Mouse (Mus musculus) hindbrain, postnatal 0 days (tissue): ENCODE data around the gene Zfp691. TPM values are rescaled to one million over a fixed set of nuclear protein-coding genes. Genes with fewer than 3 reads are reported as not detected.

Experiments
- ATAC-seq: fragments of 200-750 bp; cut with Nextera tagmentation; 2 replicates; pipeline ENCODE4 v1.8.0; 2017; ENCODE audit warnings: mild to moderate bottlenecking, moderate TSS enrichment, moderate library complexity
- DNase-seq: peaks from one replicate; pipeline ENCODE4 v3.0.0-alpha.2; 2015; ENCODE audit warnings: low spot score
- H3K27ac ChIP-seq: fragments of 300-500 bp; sonication (generic); 2 replicates; pipeline ENCODE4 v1.5.1; 2014; ENCODE audit warnings: mild to moderate bottlenecking
- H3K27me3 ChIP-seq: fragments of 300-500 bp; sonication (generic); 2 replicates; pipeline ENCODE4 v1.6.1; 2014; ENCODE audit warnings: low read length, mixed read lengths; ENCODE audit not compliant: insufficient read depth
- H3K36me3 ChIP-seq: fragments of 300-500 bp; sonication (generic); 2 replicates; pipeline ENCODE4 v1.6.1; 2014; ENCODE audit warnings: low read length, mixed read lengths; ENCODE audit not compliant: insufficient read depth
- H3K4me1 ChIP-seq: fragments of 300-500 bp; sonication (generic); 2 replicates; pipeline ENCODE4 v1.6.1; 2014; ENCODE audit warnings: antibody characterized with exemption, low read length, mixed read lengths; ENCODE audit not compliant: insufficient read depth
- H3K4me2 ChIP-seq: fragments of 300-500 bp; sonication (generic); 2 replicates; pipeline ENCODE4 v1.6.1; 2014; ENCODE audit warnings: low read depth, mild to moderate bottlenecking, low read length, moderate library complexity, mixed read lengths
- H3K4me3 ChIP-seq: fragments of 300-500 bp; sonication (generic); 2 replicates; pipeline ENCODE4 v1.5.1; 2014; ENCODE audit warnings: low read length
- H3K9ac ChIP-seq: fragments of 300-500 bp; sonication (generic); replicated peaks from 2 replicates; pipeline ENCODE4 v1.6.1; 2014; ENCODE audit warnings: mild to moderate bottlenecking, low read length, moderate library complexity, mixed read lengths
- H3K9me3 ChIP-seq: fragments of 300-500 bp; sonication (generic); 2 replicates; pipeline ENCODE4 v1.6.1; 2016; ENCODE audit warnings: low read length, mixed read lengths
- CTCF ChIP-seq: IDR thresholded peaks from 2 replicates; pipeline ENCODE4 v1.5.1; 2016; ENCODE audit warnings: antibody characterized with exemption, control low read depth, low read depth
- WGBS: fragments of 180-500 bp; shearing (Covaris S2); extraction: QIAGEN DNeasy Blood & Tissue Kit; methylation state at CpG from one replicate; pipeline ENCODE4 v1.1.7; 2014; 5-methylcytosine and 5-hydroxymethylcytosine counted together
- polyA plus RNA-seq: library from polyadenylated mRNA; unstranded; fragments of >200 nt; fragmentation: Nextera tagmentation; extraction: Ambion mirVana; gene quantifications from 2 replicates; pipeline ENCODE4 v1.2.1, GENCODE M21; 2015
- total RNA-seq: library from RNA; depleted of rRNA; stranded (reverse); fragments of >200 nt; gene quantifications from 2 replicates; pipeline ENCODE4 v1.2.3, GENCODE M21; 2014; rRNA removed

Gene Zfp691
- total RNA-seq: 4.6 and 198 TPM in 2 replicates
- polyA plus RNA-seq: 3.6 and 3.7 TPM in 2 replicates

DNA sequence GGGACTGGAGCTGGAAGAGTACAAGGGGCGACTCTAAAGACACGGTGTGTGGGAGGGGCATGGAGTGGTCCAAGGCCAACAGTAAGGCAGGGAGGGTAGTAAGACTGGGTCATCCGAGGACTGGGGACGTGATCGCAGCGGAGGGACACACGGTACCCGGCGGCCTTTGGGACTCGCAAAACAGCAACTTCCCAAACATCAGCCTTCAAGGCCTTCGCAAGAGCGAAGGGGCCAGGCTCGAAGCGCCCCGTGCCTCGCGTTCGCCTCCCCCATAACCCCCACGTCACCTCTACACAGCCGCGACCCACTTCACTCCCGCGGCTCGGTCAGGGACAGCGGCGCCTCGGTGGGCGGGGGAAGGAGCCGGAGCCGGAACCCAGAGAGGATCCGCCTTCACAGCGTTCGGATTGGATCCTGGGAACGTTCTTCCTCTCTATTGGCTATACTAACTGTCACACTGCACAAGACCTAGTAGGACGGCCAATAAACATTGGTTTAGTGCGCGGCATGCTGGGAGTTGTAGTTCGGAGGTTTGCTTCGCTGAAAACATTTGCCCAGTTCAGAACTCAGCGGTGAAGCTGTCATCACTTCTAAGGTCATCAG, at the start of gene Zfp691:
TSS of gene Zfp691 (minus strand) at position 345 of the 603 bp plus-strand sequence.
- peak within 1 kb of the TSS; percentile 79 for H3K4me3 ChIP-seq
- ATAC-seq (peak; percentile 100), DNase-seq (peak; percentile 98)
- peak within 1 kb of the TSS; percentile 75 for H3K9ac ChIP-seq
- under 1% methylated on average over 40 of the region's 40 CpGs for WGBS
- H3K4me1 ChIP-seq: peaks cover 9% of the 10 kb centered on the region
- H3K4me2 ChIP-seq: peak within 1 kb of the TSS; percentile 95
- TF ChIP-seq CTCF: no peak
- H3K27ac ChIP-seq: peak within 1 kb of the TSS; percentile 68; the same call in 1 of the 2 replicates
- H3K36me3 ChIP-seq: 0 out of 2 replicates have a peak, but pooled peaks cover 4% of the 10 kb centered on the region
- no peaks in the 10 kb centered on the region for H3K9me3 ChIP-seq
- H3K27me3 ChIP-seq: no peaks in the 10 kb centered on the region

DNA sequence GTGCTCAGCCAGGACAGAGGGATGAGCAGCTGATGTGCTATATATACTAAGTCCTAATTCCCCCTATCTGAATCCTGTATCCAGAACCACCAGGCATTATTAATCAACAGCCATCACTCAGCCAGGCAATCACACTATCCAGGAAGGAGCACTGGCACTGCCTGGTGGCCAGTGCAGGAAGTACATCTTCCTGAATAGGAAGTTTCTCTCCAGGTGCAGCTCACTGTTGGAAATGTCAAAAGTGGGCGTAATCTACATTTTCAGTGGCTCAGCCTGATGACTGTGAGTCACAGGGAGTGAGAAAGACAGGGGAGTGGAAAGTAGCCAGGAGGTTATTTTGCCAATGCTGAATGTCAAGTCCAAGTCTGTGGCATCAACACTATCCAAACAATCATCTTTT, 49.7 kb upstream of the Zfp691 start:
- Histone ChIP-seq H3K27me3 (no peaks in the 10 kb centered on the region), H3K4me1 (no peaks in the 10 kb centered on the region), H3K36me3 (peaks cover 41% of the 10 kb centered on the region; the same call in 1 of the 2 replicates), H3K9me3 (no peaks in the 10 kb centered on the region), H3K4me2 (no peak overlapping the region), H3K27ac (no peak overlapping the region), H3K9ac (no peak overlapping the region), H3K4me3 (no peak overlapping the region)
- ATAC-seq: peak; percentile 56
- 85% methylated on average over 1 of the region's 1 CpGs for WGBS
- peak; percentile 77 for TF ChIP-seq CTCF
- DNase-seq: peak; percentile 29

DNA sequence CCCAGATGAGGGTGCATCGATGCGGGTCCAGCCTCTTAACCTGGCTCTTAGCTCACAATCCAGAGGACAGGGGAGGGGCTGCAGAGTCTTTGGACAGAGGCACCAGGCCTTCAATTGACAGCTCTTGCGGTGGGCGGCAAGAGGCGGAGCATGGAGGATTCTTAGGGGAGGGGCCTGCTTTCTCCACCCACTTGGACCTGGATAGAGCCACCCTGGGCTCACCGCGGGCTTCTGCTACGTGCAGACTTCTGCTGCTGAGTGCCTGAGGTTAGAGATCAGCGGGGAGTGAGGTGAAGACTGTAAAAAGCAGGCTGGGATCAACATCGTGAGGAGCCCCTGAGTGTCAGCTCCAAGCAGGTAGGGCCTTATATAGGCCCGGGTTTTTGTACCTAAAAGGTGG, 44.2 kb upstream of the Zfp691 start, which contains the start of gene Tmem269:
TSS of gene Tmem269 (minus strand) at position 49 of the 400 bp plus-strand sequence.
- Histone ChIP-seq H3K4me2 (no peak within 1 kb of the TSS), H3K27me3 (no peaks in the 10 kb centered on the region), H3K4me1 (no peaks in the 10 kb centered on the region), H3K9me3 (no peaks in the 10 kb centered on the region), H3K9ac (no peak within 1 kb of the TSS), H3K27ac (no peak within 1 kb of the TSS), H3K36me3 (no peaks in the 10 kb centered on the region), H3K4me3 (no peak within 1 kb of the TSS)
- ATAC-seq: peak; percentile 36; the same call in 1 of the 2 replicates
- WGBS: 19% methylated on average over 11 of the region's 11 CpGs
- no peak for TF ChIP-seq CTCF
- no peak for DNase-seq

DNA sequence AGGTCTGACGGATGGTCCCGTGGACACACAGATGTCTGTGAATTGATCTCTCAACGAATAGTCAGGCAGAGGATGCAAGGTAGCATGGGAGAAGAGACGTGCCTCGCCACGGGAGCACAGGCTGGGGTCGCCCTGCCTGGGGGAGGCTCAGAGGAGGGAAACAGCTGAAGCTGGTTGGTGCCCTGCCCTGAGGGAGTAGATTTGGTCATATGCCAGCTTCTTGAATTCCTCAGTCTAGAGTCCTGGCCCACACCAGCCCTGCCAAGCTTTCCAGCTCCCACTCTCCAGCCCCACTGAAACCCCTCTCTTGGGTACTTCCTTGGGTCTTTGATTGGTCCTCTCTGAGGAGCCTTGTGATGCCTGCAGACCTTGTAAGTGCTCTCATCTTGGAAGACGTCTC, 42.7 kb upstream of the Zfp691 start:
- Histone ChIP-seq H3K4me1 (no peaks in the 10 kb centered on the region), H3K36me3 (no peaks in the 10 kb centered on the region), H3K4me3 (no peak overlapping the region), H3K27ac (no peak overlapping the region), H3K9ac (no peak overlapping the region), H3K9me3 (no peaks in the 10 kb centered on the region), H3K4me2 (no peak overlapping the region), H3K27me3 (no peaks in the 10 kb centered on the region)
- TF ChIP-seq CTCF: no peak
- no peak for ATAC-seq
- WGBS: 50% methylated on average over 8 of the region's 8 CpGs
- peak; percentile 20 for DNase-seq

DNA sequence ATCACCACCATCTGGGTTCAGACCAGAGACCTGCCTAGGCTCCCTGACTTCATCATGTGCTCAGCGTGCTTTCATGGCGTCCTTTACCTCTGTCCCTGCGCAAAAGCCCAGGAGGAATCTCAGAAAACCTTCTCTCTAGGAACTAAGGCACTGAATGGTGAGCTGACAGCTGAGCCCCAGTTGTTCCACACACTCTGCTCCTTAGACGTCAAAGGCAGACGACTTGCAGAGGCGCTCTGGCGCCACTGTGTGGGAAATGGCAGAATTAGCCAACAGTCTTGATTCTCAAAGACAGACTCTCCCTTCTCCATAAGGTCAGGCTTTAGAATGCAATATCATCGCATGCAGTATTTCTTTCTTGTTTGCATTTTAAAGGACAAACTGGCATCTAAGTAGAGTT, 30.7 kb upstream of the Zfp691 start:
- H3K4me2 ChIP-seq: no peak overlapping the region
- ATAC-seq: 0 out of 2 replicates have a peak, but pooled peaks have one; percentile 57
- no peak overlapping the region for H3K4me3 ChIP-seq
- peak; percentile 93 for TF ChIP-seq CTCF
- H3K27me3 ChIP-seq: no peaks in the 10 kb centered on the region
- H3K4me1 ChIP-seq: no peaks in the 10 kb centered on the region
- H3K36me3 ChIP-seq: peaks cover 8% of the 10 kb centered on the region; the same call in 1 of the 2 replicates
- no peaks in the 10 kb centered on the region for H3K9me3 ChIP-seq
- H3K9ac ChIP-seq: no peak overlapping the region
- 15% methylated on average over 8 of the region's 8 CpGs for WGBS
- no peak overlapping the region for H3K27ac ChIP-seq
- peak; percentile 90 for DNase-seq

DNA sequence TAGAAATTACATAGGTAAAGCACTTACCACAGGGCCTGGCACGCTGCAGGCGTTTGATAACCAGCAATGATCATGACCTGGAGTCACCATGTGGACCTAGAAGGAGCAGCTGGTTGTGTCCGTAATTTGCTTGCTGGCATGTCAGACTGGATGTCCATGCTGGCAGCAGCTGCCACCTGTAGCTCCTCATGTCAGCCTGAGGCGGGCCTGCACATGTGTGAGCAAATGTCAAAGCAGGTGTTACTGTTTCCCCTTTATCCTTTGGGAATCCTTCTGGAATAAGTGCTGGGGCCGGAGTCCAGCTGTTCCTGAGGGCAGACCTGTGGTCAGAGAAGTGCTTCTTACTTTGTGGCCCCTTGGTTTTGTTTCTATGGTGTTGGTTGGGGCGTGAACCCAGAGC, 24.1 kb upstream of the Zfp691 start:
- Histone ChIP-seq H3K9ac (no peak overlapping the region), H3K4me3 (no peak overlapping the region), H3K4me2 (no peak overlapping the region), H3K36me3 (peaks cover 8% of the 10 kb centered on the region; the same call in 1 of the 2 replicates), H3K27me3 (no peaks in the 10 kb centered on the region), H3K9me3 (no peaks in the 10 kb centered on the region), H3K4me1 (no peaks in the 10 kb centered on the region; the same call in 1 of the 2 replicates), H3K27ac (no peak overlapping the region)
- ATAC-seq (no peak), DNase-seq (no peak)
- no peak for TF ChIP-seq CTCF
- 77% methylated on average over 6 of the region's 6 CpGs for WGBS
